Mouse (Mus musculus): ENCODE results near the gene Crmp1.

DNA sequence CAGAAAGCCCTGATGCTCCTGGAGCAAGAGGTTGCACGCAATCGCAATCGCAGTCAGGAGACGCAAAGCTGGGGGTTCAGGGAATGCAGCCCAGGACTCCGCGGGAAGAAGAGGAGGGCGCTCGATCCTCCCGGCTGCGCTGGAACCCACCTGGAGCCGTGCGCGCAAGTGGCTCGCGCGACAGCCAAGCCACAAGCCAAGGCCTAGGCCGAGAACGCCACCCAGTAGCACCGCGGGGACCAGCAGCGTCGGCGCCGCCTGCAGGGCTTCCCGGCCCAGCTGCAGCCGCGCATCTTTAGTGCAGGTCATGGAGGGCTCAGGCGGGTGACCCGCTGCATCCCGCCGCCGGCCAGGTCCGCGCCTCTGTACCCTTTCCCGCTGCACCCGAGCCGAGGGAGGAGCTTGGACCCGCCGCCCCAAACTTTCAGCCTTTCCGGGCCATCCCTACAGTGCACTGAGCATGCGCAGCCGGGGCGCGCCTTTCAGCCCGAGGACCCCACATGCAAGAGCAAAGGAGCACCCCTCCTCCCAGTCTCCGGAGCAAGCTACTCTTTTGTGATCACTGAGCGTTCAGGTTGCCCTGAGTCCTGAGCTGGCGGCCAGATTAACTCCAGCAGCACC, 94.9 kb downstream of the Crmp1 start, which contains the start of gene Evc:
- TF ChIP-seq CTCF (IDR thresholded peaks at IDR 0.05; ENCODE audit: extremely low read depth, insufficient read depth, low read length) (no peak), POLR2A (IDR thresholded peaks at IDR 0.05; ENCODE audit: extremely low read depth, insufficient read depth, low read length) (no peak)
